Mouse (Mus musculus) stomach, embryonic 16.5 days (tissue): ENCODE measurements at regions not wholly inside any gene's neighbourhood (a gene's known extent, or its start where the extent isn't known, plus 50 kb on each side); places are given as distances from the start of the nearest gene placed in this dataset.

Source experiments
- ATAC-seq: fragments of 200-750 bp; cut with Nextera tagmentation; 2 replicates; pipeline ENCODE4 v1.8.0; 2017; ENCODE audit warnings: moderate number of reproducible peaks, moderate TSS enrichment; ENCODE audit not compliant: insufficient read depth, low FRiP score
- H3K27ac ChIP-seq: fragments of 300-500 bp; sonication (generic); 2 replicates; pipeline ENCODE4 v1.5.1; 2014; ENCODE audit warnings: low read length
- H3K27me3 ChIP-seq: fragments of 300-500 bp; sonication (generic); 2 replicates; pipeline ENCODE4 v1.6.1; 2014; ENCODE audit warnings: low read length, control low read depth, mixed read lengths; ENCODE audit not compliant: control insufficient read depth, insufficient read depth
- H3K36me3 ChIP-seq: fragments of 300-500 bp; sonication (generic); 2 replicates; pipeline ENCODE4 v1.6.1; 2014; ENCODE audit warnings: low read length; ENCODE audit not compliant: control insufficient read depth, insufficient read depth
- H3K4me1 ChIP-seq: fragments of 300-500 bp; sonication (generic); 2 replicates; pipeline ENCODE4 v1.6.1; 2014; ENCODE audit warnings: low read length, control low read depth, mixed read lengths; ENCODE audit not compliant: control insufficient read depth, insufficient read depth
- H3K4me2 ChIP-seq: fragments of 300-500 bp; sonication (generic); 2 replicates; pipeline ENCODE4 v1.6.1; 2014; ENCODE audit warnings: low read depth, low read length, mixed read lengths
- H3K4me3 ChIP-seq: fragments of 300-500 bp; sonication (generic); replicated peaks from 2 replicates; pipeline ENCODE4 v1.5.1; 2014; ENCODE audit warnings: mild to moderate bottlenecking, low read length
- H3K9ac ChIP-seq: fragments of 300-500 bp; sonication (generic); 2 replicates; pipeline ENCODE4 v1.6.1; 2014; ENCODE audit warnings: low read length
- H3K9me3 ChIP-seq: fragments of 300-500 bp; sonication (generic); replicated peaks from 2 replicates; pipeline ENCODE4 v1.6.1; 2016; ENCODE audit warnings: low read length, control low read depth; ENCODE audit not compliant: control insufficient read depth
- WGBS: fragments of 180-500 bp; shearing (Covaris S2); extraction: QIAGEN DNeasy Blood & Tissue Kit; methylation state at CpG from one replicate; pipeline ENCODE4 v1.1.7; 2014; 5-methylcytosine and 5-hydroxymethylcytosine counted together

GRCm38 (mm10) chr11:44083716-44084115 is 182.7 kb upstream of the Adra1b start:
- no peak overlapping the region for H3K27ac ChIP-seq
- no peaks in the 10 kb centered on the region for H3K27me3 ChIP-seq
- ATAC-seq: no peak
- 67% methylated on average over 3 of the region's 3 CpGs for WGBS
- no peaks in the 10 kb centered on the region for H3K9me3 ChIP-seq
- H3K9ac ChIP-seq: no peak overlapping the region
- H3K4me2 ChIP-seq: no peak overlapping the region
- H3K36me3 ChIP-seq: no peaks in the 10 kb centered on the region
- no peak overlapping the region for H3K4me3 ChIP-seq
- H3K4me1 ChIP-seq: no peaks in the 10 kb centered on the region

DNA sequence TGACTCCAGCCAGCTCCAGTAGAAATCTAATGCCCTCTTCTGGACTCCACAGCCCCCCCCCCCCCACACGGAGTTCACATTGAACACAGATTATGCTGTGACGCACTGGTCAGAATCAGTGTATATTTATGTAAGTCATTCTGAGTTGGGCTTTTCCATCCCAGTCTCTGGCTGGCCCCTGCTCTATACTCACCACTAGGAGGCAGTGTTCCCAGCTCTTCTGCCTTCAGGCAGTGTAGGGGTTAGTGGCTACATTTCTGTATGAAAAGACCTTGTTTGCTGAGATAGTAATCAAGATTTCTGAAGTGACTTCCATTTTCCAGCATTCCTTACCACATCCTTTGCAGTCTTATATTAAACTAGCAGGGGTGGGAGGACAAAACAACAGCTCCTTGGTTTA is 185.9 kb upstream of the Adra1b start:
- Histone ChIP-seq H3K4me1 (no peaks in the 10 kb centered on the region), H3K9me3 (no peaks in the 10 kb centered on the region), H3K4me2 (no peak overlapping the region), H3K27me3 (no peaks in the 10 kb centered on the region), H3K9ac (no peak overlapping the region), H3K36me3 (no peaks in the 10 kb centered on the region), H3K27ac (no peak overlapping the region), H3K4me3 (no peak overlapping the region)
- 60% methylated on average over 2 of the region's 2 CpGs for WGBS
- no peak for ATAC-seq

DNA sequence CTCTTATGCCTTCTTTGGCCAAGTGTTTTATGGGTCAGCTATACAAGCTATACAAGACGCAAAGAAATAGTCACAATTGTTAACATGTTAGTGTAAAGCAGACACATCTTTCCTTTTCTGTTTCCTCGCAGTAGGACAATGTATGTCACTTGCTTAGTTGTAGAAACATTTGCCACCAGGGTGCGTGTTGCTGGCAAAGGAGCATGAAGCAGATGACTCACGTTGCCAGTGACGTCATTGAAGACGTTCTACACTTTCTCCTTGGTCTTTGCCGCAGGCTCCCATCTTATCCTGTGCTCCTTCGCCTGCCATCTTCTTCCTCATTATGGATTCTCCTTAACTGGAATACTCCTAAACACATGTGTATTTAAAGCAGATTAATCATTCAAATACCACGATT is 188.5 kb upstream of the Adra1b start:
- ATAC-seq: no peak

DNA sequence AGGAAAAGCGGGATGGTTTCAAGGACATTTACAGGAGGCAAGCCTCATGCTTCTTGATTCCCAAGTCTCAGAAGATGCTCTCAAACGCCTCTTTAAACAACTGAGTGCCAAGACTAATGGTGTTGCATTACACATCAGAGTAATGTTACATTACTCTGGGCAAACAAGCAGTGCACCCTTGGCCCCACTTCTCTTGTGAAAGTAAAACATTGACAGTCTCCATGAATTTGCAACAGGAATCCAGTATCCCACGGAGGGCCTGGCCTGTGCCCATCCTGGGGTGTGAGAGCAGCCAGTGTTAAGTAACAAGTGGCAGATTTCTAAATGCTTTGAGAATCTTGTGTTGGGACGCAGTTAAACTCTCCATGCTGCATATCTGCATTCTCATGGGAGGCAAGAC is 194.3 kb upstream of the Adra1b start:
- no peaks in the 10 kb centered on the region for H3K4me1 ChIP-seq
- H3K9me3 ChIP-seq: no peaks in the 10 kb centered on the region
- no peaks in the 10 kb centered on the region for H3K27me3 ChIP-seq
- no peak overlapping the region for H3K27ac ChIP-seq
- ATAC-seq: no peak
- 49% methylated on average over 4 of the region's 4 CpGs for WGBS
- no peaks in the 10 kb centered on the region for H3K36me3 ChIP-seq
- no peak overlapping the region for H3K4me2 ChIP-seq
- H3K9ac ChIP-seq: no peak overlapping the region
- no peak overlapping the region for H3K4me3 ChIP-seq

More for the DNA sequence above, 188.5 kb upstream of the Adra1b start:
- no peaks in the 10 kb centered on the region for H3K27me3 ChIP-seq
- H3K9me3 ChIP-seq: no peaks in the 10 kb centered on the region
- no peak overlapping the region for H3K9ac ChIP-seq
- no peak overlapping the region for H3K4me3 ChIP-seq
- H3K4me2 ChIP-seq: no peak overlapping the region
- no peaks in the 10 kb centered on the region for H3K4me1 ChIP-seq
- WGBS: 88% methylated on average over 9 of the region's 9 CpGs
- H3K36me3 ChIP-seq: no peaks in the 10 kb centered on the region
- no peak overlapping the region for H3K27ac ChIP-seq

- WGBS: 68% methylated on average over 5 of the region's 5 CpGs
- Histone ChIP-seq H3K9ac (no peak overlapping the region), H3K4me1 (no peaks in the 10 kb centered on the region), H3K27ac (no peak overlapping the region), H3K36me3 (no peaks in the 10 kb centered on the region), H3K9me3 (no peaks in the 10 kb centered on the region), H3K4me2 (no peak overlapping the region), H3K4me3 (no peak overlapping the region), H3K27me3 (no peaks in the 10 kb centered on the region)
- no peak for ATAC-seq
Observed at GRCm38 (mm10) chr11:44103188-44103840, 202.3 kb upstream of the Adra1b start.

DNA sequence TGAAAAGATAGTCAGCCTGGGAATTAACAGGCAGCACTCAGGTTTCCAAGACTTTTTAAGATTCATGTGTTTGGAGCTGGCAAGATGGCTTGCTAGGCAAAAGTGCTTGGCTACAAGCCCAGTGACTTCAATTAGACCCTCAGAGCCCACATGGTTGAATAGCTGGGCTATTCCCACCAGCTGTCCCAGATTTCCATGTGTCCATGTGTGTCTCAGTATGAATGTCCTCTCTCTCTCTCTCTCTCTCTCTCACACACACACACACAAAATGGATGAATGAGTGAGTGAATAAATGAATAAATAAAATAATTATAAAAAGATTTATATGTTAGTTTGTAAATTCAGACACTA is 202.8 kb upstream of the Adra1b start:
- H3K27ac ChIP-seq: no peak overlapping the region
- no peak overlapping the region for H3K4me2 ChIP-seq
- no peak for ATAC-seq
- H3K36me3 ChIP-seq: no peaks in the 10 kb centered on the region
- H3K9me3 ChIP-seq: no peaks in the 10 kb centered on the region
- no peak overlapping the region for H3K9ac ChIP-seq
- no peak overlapping the region for H3K4me3 ChIP-seq
- H3K4me1 ChIP-seq: no peaks in the 10 kb centered on the region
- H3K27me3 ChIP-seq: no peaks in the 10 kb centered on the region

DNA sequence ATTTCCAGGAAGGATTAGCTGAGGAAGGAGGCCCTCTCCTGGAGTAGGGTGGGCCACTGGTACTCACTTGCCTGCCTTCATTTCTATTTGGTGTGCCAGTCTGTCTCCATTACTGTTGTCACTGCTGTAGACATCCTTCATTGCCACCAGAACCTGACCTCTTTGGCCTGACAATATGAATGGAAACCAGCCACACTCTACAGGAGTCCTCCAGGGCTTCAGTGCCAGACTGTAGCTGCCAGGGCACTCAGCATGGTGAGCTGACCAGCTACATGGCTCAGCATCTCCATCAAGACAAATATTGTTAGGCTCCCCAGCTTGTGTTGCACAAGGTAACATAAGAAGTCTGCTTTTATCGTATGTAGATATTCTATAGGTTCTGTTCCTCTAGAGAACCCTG is 205.2 kb upstream of the Adra1b start:
- ATAC-seq: no peak
- 88% methylated on average over 1 of the region's 1 CpGs for whole genome bisulfite sequencing
- no peaks in the 10 kb centered on the region for H3K4me1 ChIP-seq
- H3K4me3 ChIP-seq: no peak overlapping the region
- no peak overlapping the region for H3K27ac ChIP-seq
- no peak overlapping the region for H3K9ac ChIP-seq
- H3K9me3 ChIP-seq: no peaks in the 10 kb centered on the region
- no peak overlapping the region for H3K4me2 ChIP-seq
- no peaks in the 10 kb centered on the region for H3K27me3 ChIP-seq
- no peaks in the 10 kb centered on the region for H3K36me3 ChIP-seq

DNA sequence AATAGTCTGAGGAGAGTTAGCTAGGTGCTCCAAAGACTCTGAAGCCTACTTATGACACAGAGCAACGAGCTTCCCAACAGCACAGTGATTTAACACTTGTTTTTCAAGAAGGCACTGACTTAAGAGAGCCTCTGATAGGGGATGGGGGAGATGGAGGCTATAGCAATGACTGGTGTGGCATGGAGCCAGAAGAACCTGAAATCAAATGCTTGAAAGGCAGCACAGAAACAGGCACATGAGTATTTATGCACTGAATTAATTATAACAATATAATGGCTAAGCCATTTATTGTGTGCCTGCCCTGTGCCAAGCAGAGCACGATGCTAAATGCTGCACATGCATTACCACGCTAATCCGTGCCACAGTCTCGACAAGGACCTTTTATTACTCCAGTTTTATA is 210.5 kb upstream of the Adra1b start:
- H3K4me2 ChIP-seq: no peak overlapping the region
- H3K9ac ChIP-seq: no peak overlapping the region
- ATAC-seq: no peak
- no peak overlapping the region for H3K4me3 ChIP-seq
- no peak overlapping the region for H3K27ac ChIP-seq
- H3K4me1 ChIP-seq: no peaks in the 10 kb centered on the region
- no peaks in the 10 kb centered on the region for H3K36me3 ChIP-seq
- no peaks in the 10 kb centered on the region for H3K27me3 ChIP-seq
- WGBS: 69% methylated on average over 5 of the region's 5 CpGs
- H3K9me3 ChIP-seq: no peaks in the 10 kb centered on the region

- no peak for ATAC-seq
- H3K9me3 ChIP-seq: no peaks in the 10 kb centered on the region
- H3K9ac ChIP-seq: no peak overlapping the region
- no peaks in the 10 kb centered on the region for H3K4me1 ChIP-seq
- 65% methylated on average over 9 of the region's 9 CpGs for WGBS
- no peak overlapping the region for H3K4me3 ChIP-seq
- no peaks in the 10 kb centered on the region for H3K36me3 ChIP-seq
- H3K27ac ChIP-seq: no peak overlapping the region
- H3K4me2 ChIP-seq: no peak overlapping the region
- H3K27me3 ChIP-seq: no peaks in the 10 kb centered on the region
Observed at GRCm38 (mm10) chr11:44127088-44127487, 226.1 kb upstream of the Adra1b start.

DNA sequence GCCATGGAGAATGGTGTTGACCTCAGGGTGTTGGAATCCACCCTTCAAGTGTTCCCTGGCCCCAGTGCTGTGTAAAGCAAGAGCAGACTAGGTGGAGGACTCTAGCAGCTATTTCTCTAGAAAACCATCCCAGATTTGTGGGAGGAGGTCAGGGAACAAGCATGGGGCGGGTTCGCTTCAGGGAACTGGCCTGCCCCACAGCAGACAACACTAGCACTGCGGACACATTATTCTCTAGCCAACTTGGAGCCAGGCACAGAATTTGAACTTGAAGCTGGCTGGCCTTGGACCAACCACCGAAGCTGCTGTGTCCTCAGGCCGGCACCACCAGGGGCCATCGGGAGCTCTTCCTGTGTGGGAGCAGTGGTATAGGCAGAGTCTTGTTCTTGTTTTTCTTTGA is 227.5 kb upstream of the Adra1b start:
- no peaks in the 10 kb centered on the region for H3K36me3 ChIP-seq
- H3K9ac ChIP-seq: no peak overlapping the region
- no peak overlapping the region for H3K4me2 ChIP-seq
- WGBS: 87% methylated on average over 6 of the region's 6 CpGs
- ATAC-seq: no peak
- no peak overlapping the region for H3K27ac ChIP-seq
- no peaks in the 10 kb centered on the region for H3K9me3 ChIP-seq
- H3K4me1 ChIP-seq: no peaks in the 10 kb centered on the region
- H3K27me3 ChIP-seq: no peaks in the 10 kb centered on the region
- no peak overlapping the region for H3K4me3 ChIP-seq
